Mouse (Mus musculus) limb, embryonic 11.5 days (tissue): ENCODE results near the gene Ptprn2. TPM values are rescaled to one million over a fixed set of nuclear protein-coding genes. Genes with fewer than 3 reads are reported as not detected.

Source experiments
- ATAC-seq: fragments of 200-750 bp; cut with Nextera tagmentation; 2 replicates; pipeline ENCODE4 v1.8.0; 2017; ENCODE audit warnings: low read depth; ENCODE audit not compliant: insufficient number of reproducible peaks, low FRiP score, low TSS enrichment
- DNase-seq: peaks from one replicate; pipeline ENCODE4 v3.0.0-alpha.2; 2015; ENCODE audit warnings: low spot score
- H3K27ac ChIP-seq: fragments of 300-500 bp; sonication (generic); replicated peaks from 2 replicates; pipeline ENCODE4 v1.5.1; 2014; ENCODE audit warnings: low read depth, mild to moderate bottlenecking, low read length
- H3K27me3 ChIP-seq: fragments of 300-500 bp; sonication (generic); 2 replicates; pipeline ENCODE4 v1.6.1; 2014; ENCODE audit warnings: mild to moderate bottlenecking, low read length, mixed read lengths; ENCODE audit not compliant: control insufficient read depth, insufficient read depth
- H3K36me3 ChIP-seq: fragments of 300-500 bp; sonication (generic); 2 replicates; pipeline ENCODE4 v1.6.1; 2014; ENCODE audit warnings: mild to moderate bottlenecking, low read length, moderate library complexity, mixed read lengths; ENCODE audit not compliant: control insufficient read depth, insufficient read depth
- H3K4me1 ChIP-seq: fragments of 300-500 bp; sonication (generic); 2 replicates; pipeline ENCODE4 v1.6.1; 2014; ENCODE audit warnings: low read length, mixed read lengths; ENCODE audit not compliant: control insufficient read depth, insufficient read depth
- H3K4me2 ChIP-seq: fragments of 300-500 bp; sonication (generic); 2 replicates; pipeline ENCODE4 v1.6.1; 2014; ENCODE audit warnings: low read depth, mild to moderate bottlenecking, moderate library complexity; ENCODE audit not compliant: severe bottlenecking
- H3K4me3 ChIP-seq: fragments of 300-500 bp; sonication (generic); 2 replicates; pipeline ENCODE4 v1.5.1; 2014; ENCODE audit warnings: low read depth, low read length
- H3K9ac ChIP-seq: fragments of 300-500 bp; sonication (generic); 2 replicates; pipeline ENCODE4 v1.6.1; 2014; ENCODE audit warnings: mild to moderate bottlenecking, low read length
- H3K9me3 ChIP-seq: fragments of 300-500 bp; sonication (generic); 2 replicates; pipeline ENCODE4 v1.6.1; 2016; ENCODE audit warnings: low read length; ENCODE audit not compliant: control insufficient read depth
- WGBS: fragments of 180-500 bp; shearing (Covaris S2); extraction: QIAGEN DNeasy Blood & Tissue Kit; methylation state at CpG from one replicate; pipeline ENCODE4 v1.1.7; 2014; 5-methylcytosine and 5-hydroxymethylcytosine counted together
- polyA plus RNA-seq: library from polyadenylated mRNA; unstranded; fragments of >200 nt; fragmentation: Nextera tagmentation; extraction: Ambion mirVana; gene quantifications from 2 replicates; pipeline ENCODE4 v1.2.1, GENCODE M21; 2014

The Ptprn2 gene
- polyA plus RNA-seq, 1 experiment from 2014 or later, result not detected

DNA sequence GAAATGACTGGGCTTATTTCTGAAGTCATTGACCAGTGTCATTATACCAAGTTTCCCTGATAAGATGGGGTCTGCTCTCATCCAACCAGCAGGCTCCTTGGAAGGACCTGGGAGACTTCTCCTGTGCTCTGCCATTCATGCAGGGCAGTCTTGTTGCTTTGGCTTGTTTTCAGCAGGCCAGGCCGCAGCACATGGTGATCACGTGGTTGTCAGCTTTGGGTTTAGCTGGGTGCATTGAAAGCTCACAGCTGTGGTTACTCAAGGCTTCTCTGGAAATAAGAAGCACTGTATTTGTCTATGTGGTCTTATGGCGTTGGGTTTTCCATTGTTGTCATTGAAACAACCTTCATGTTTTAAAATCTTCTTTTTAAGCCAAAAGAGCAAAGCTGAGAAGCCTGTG is 678.3 kb downstream of the Ptprn2 start:
- Histone ChIP-seq H3K9me3 (no peaks in the 10 kb centered on the region), H3K4me3 (no peak overlapping the region), H3K27ac (no peak overlapping the region), H3K36me3 (no peaks in the 10 kb centered on the region), H3K27me3 (peaks cover 26% of the 10 kb centered on the region), H3K4me1 (peaks cover 14% of the 10 kb centered on the region; the same call in 1 of the 2 replicates), H3K4me2 (no peak overlapping the region), H3K9ac (no peak overlapping the region)
- ATAC-seq (no peak), DNase-seq (no peak)
- WGBS, result 73% methylated on average over 3 of the region's 3 CpGs

- Histone ChIP-seq H3K9me3 (no peaks in the 10 kb centered on the region), H3K4me3 (no peak overlapping the region), H3K4me2 (no peak overlapping the region), H3K27ac (no peak overlapping the region), H3K4me1 (no peaks in the 10 kb centered on the region), H3K27me3 (peaks cover 4% of the 10 kb centered on the region), H3K9ac (no peak overlapping the region), H3K36me3 (no peaks in the 10 kb centered on the region)
- 83% methylated on average over 5 of the region's 5 CpGs for WGBS
- DNase-seq (no peak), ATAC-seq (no peak)
Measured at GRCm38 (mm10) chr12:117166266-117166665, 680.7 kb downstream of the Ptprn2 start.

GRCm38 (mm10) chr12:117169670-117170069 is 684.1 kb downstream of the Ptprn2 start:
- WGBS, result 70% methylated on average over 5 of the region's 5 CpGs
- ATAC-seq, result no peak
- peaks cover 20% of the 10 kb centered on the region for H3K4me1 ChIP-seq
- no peak overlapping the region for H3K4me2 ChIP-seq
- no peak for DNase-seq
- no peak overlapping the region for H3K27ac ChIP-seq
- H3K4me3 ChIP-seq, result no peak overlapping the region
- H3K27me3 ChIP-seq, result no peaks in the 10 kb centered on the region
- H3K9ac ChIP-seq, result no peak overlapping the region
- H3K36me3 ChIP-seq, result no peaks in the 10 kb centered on the region
- H3K9me3 ChIP-seq, result no peaks in the 10 kb centered on the region

- DNase-seq (no peak), ATAC-seq (no peak; the same call in 1 of the 2 replicates)
- Histone ChIP-seq H3K4me1 (peaks cover 20% of the 10 kb centered on the region), H3K9ac (peak overlapping the region; percentile 40; the same call in 1 of the 2 replicates), H3K4me2 (peak overlapping the region; percentile 12; the same call in 1 of the 2 replicates), H3K36me3 (no peaks in the 10 kb centered on the region), H3K27ac (peak overlapping the region; percentile 40; the same call in 1 of the 2 replicates), H3K27me3 (no peaks in the 10 kb centered on the region), H3K9me3 (no peaks in the 10 kb centered on the region), H3K4me3 (no peak overlapping the region)
- WGBS, result 49% methylated on average over 2 of the region's 2 CpGs
Measured at GRCm38 (mm10) chr12:117172529-117172884, 687.0 kb downstream of the Ptprn2 start.

GRCm38 (mm10) chr12:117172885-117173529 is 687.5 kb downstream of the Ptprn2 start:
- DNase-seq, result peak; percentile 64
- no peak overlapping the region for H3K4me3 ChIP-seq
- peak overlapping the region; percentile 40; the same call in 1 of the 2 replicates for H3K27ac ChIP-seq
- peak overlapping the region; percentile 40; the same call in 1 of the 2 replicates for H3K9ac ChIP-seq
- ATAC-seq, result peak; percentile 82
- 8% methylated on average over 11 of the region's 11 CpGs for WGBS
- H3K4me2 ChIP-seq, result peak overlapping the region; percentile 12; the same call in 1 of the 2 replicates
- H3K9me3 ChIP-seq, result no peaks in the 10 kb centered on the region
- H3K27me3 ChIP-seq, result no peaks in the 10 kb centered on the region
- no peaks in the 10 kb centered on the region for H3K36me3 ChIP-seq
- peaks cover 20% of the 10 kb centered on the region for H3K4me1 ChIP-seq

- Histone ChIP-seq H3K9ac (no peak overlapping the region), H3K4me1 (peaks cover 20% of the 10 kb centered on the region), H3K4me2 (no peak overlapping the region), H3K4me3 (no peak overlapping the region), H3K9me3 (no peaks in the 10 kb centered on the region), H3K36me3 (no peaks in the 10 kb centered on the region), H3K27me3 (no peaks in the 10 kb centered on the region), H3K27ac (no peak overlapping the region)
- WGBS, result 13% methylated on average over 3 of the region's 3 CpGs
- DNase-seq, result no peak
- no peak for ATAC-seq
Measured at GRCm38 (mm10) chr12:117174189-117174588, 688.7 kb downstream of the Ptprn2 start.

GRCm38 (mm10) chr12:117175072-117175681 is 689.7 kb downstream of the Ptprn2 start:
- no peak overlapping the region for H3K9ac ChIP-seq
- no peaks in the 10 kb centered on the region for H3K9me3 ChIP-seq
- no peaks in the 10 kb centered on the region for H3K27me3 ChIP-seq
- H3K4me3 ChIP-seq, result no peak overlapping the region
- H3K27ac ChIP-seq, result no peak overlapping the region
- H3K4me2 ChIP-seq, result no peak overlapping the region
- H3K4me1 ChIP-seq, result peaks cover 20% of the 10 kb centered on the region
- H3K36me3 ChIP-seq, result no peaks in the 10 kb centered on the region
- 90% methylated on average over 15 of the region's 15 CpGs for WGBS
- DNase-seq (no peak), ATAC-seq (no peak)

DNA sequence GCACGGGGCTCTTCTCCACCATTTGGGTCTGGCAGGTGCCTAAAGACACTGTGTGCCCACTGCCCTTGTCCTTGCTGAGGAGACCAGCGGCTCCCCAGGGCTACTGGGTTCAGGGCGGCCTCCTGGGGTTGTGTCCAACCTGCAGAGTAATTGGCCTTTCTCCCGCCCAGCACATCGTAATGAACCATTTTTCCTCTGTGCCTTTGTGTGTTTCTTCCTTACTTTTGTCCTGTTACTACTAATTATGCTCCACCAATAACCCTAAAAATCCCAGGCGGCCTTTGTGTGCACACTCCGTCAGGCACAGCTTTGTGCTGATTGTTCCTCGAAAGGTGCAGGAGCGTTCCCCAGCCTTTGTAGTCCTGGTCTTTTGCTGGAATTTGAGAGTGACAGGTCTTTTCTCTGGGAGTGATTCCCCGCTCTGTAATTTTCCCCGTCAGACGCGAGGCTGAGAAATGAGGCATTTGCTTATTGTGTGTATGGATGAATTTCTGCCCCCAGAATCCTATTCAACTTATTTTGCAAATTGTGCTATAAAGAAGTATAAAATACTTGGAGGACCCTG is 690.8 kb downstream of the Ptprn2 start:
- Histone ChIP-seq H3K27me3 (no peaks in the 10 kb centered on the region), H3K4me2 (no peak overlapping the region), H3K9me3 (no peaks in the 10 kb centered on the region), H3K4me3 (no peak overlapping the region), H3K36me3 (no peaks in the 10 kb centered on the region), H3K4me1 (peaks cover 20% of the 10 kb centered on the region), H3K27ac (no peak overlapping the region), H3K9ac (no peak overlapping the region)
- WGBS, result 74% methylated on average over 13 of the region's 13 CpGs
- DNase-seq (no peak), ATAC-seq (no peak)
